Mouse (Mus musculus) myocyte (in vitro differentiated cells): ENCODE data around the gene Znrf1. TPM values are rescaled to one million over a fixed set of nuclear protein-coding genes. Genes with fewer than 3 reads are reported as not detected.

ENCODE experiments used
- H3K27me3 ChIP-seq: one replicate; pipeline ENCODE4 v1.6.1; 2011; ENCODE audit not compliant: control insufficient read depth, insufficient read depth, insufficient read length
- H3K36me3 ChIP-seq: one replicate; pipeline ENCODE4 v1.6.1; 2011; ENCODE audit not compliant: control insufficient read depth, insufficient read depth
- H3K4me2 ChIP-seq: one replicate; pipeline ENCODE4 v1.6.1; 2011; ENCODE audit warnings: low read depth, control low read depth
- H3K4me3 ChIP-seq: one replicate; pipeline ENCODE4 v1.5.1; 2011; ENCODE audit warnings: mild to moderate bottlenecking, control low read depth, moderate library complexity
- H3K79me2 ChIP-seq: one replicate; pipeline ENCODE4 v1.6.1; 2011; ENCODE audit not compliant: control insufficient read depth, insufficient read depth
- H3ac ChIP-seq: one replicate; pipeline ENCODE4 v1.6.1; 2011; ENCODE audit not compliant: control insufficient read depth, insufficient read length
- CEBPB ChIP-seq: IDR thresholded peaks from 2 replicates; pipeline ENCODE4 v1.6.1; 2011; ENCODE audit warnings: mild to moderate bottlenecking, moderate library complexity; ENCODE audit not compliant: poor library complexity, insufficient read depth, severe bottlenecking
- E2F4 ChIP-seq: IDR thresholded peaks from one replicate; pipeline ENCODE4 v1.6.1; 2011; ENCODE audit warnings: mild to moderate bottlenecking, control low read depth, moderate library complexity; ENCODE audit not compliant: insufficient read depth
- MAX ChIP-seq: IDR thresholded peaks from one replicate; pipeline ENCODE4 v1.6.1; 2011; ENCODE audit warnings: low read depth, mild to moderate bottlenecking, control low read depth
- MYOD1 ChIP-seq, 3 experiments: IDR thresholded peaks; one replicate each; pipeline ENCODE4 v1.6.1; 2011; ENCODE audit warnings: control low read depth in 2 of 3, low read depth in 2 of 3, mild to moderate bottlenecking in 2 of 3, moderate library complexity in 1 of 3; ENCODE audit not compliant: insufficient read length in 2 of 3, control insufficient read depth in 1 of 3
- MYOG ChIP-seq, 3 experiments: IDR thresholded peaks; one replicate each; pipeline ENCODE4 v1.6.1; 2011; ENCODE audit warnings: control low read depth in 2 of 3, low read depth in 2 of 3, mild to moderate bottlenecking in 2 of 3; ENCODE audit not compliant: insufficient read length in 2 of 3, control insufficient read depth in 1 of 3, insufficient read depth in 1 of 3
- POLR2A ChIP-seq: IDR thresholded peaks from one replicate; pipeline ENCODE4 v1.6.1; 2011; ENCODE audit warnings: low read depth, mild to moderate bottlenecking, control low read depth, moderate library complexity; ENCODE audit not compliant: insufficient read length
- POLR2AphosphoS2 ChIP-seq: IDR thresholded peaks from one replicate; pipeline ENCODE4 v1.6.1; 2011; ENCODE audit warnings: low read depth, control low read depth; ENCODE audit not compliant: insufficient read length
- REST ChIP-seq: IDR thresholded peaks from one replicate; pipeline ENCODE4 v1.6.1; 2011; ENCODE audit warnings: mild to moderate bottlenecking, control low read depth, moderate library complexity; ENCODE audit not compliant: insufficient read depth, insufficient read length
- SRF ChIP-seq: IDR thresholded peaks from one replicate; pipeline ENCODE4 v1.6.1; 2011; ENCODE audit warnings: low read depth; ENCODE audit not compliant: control insufficient read depth, insufficient read length
- TCF12 ChIP-seq: IDR thresholded peaks from one replicate; pipeline ENCODE4 v1.6.1; 2011; ENCODE audit warnings: mild to moderate bottlenecking, control low read depth; ENCODE audit not compliant: poor library complexity, insufficient read depth, severe bottlenecking
- TCF3 ChIP-seq: IDR thresholded peaks from one replicate; pipeline ENCODE4 v1.6.1; 2011; ENCODE audit warnings: low read depth, control low read depth; ENCODE audit not compliant: insufficient read length
- USF1 ChIP-seq: IDR thresholded peaks from one replicate; pipeline ENCODE4 v1.6.1; 2011; ENCODE audit warnings: low read depth, mild to moderate bottlenecking, control low read depth, moderate library complexity
- polyA plus RNA-seq: library from polyadenylated mRNA; unstranded; fragments of >200 nt; fragmentation: generic; extraction: Trizol; gene quantifications from one replicate; pipeline ENCODE4 v1.2.1, GENCODE M21; 2012; ENCODE audit warnings: missing spikeins

Znrf1 gene
- polyA plus RNA-seq: 39.2 TPM

DNA sequence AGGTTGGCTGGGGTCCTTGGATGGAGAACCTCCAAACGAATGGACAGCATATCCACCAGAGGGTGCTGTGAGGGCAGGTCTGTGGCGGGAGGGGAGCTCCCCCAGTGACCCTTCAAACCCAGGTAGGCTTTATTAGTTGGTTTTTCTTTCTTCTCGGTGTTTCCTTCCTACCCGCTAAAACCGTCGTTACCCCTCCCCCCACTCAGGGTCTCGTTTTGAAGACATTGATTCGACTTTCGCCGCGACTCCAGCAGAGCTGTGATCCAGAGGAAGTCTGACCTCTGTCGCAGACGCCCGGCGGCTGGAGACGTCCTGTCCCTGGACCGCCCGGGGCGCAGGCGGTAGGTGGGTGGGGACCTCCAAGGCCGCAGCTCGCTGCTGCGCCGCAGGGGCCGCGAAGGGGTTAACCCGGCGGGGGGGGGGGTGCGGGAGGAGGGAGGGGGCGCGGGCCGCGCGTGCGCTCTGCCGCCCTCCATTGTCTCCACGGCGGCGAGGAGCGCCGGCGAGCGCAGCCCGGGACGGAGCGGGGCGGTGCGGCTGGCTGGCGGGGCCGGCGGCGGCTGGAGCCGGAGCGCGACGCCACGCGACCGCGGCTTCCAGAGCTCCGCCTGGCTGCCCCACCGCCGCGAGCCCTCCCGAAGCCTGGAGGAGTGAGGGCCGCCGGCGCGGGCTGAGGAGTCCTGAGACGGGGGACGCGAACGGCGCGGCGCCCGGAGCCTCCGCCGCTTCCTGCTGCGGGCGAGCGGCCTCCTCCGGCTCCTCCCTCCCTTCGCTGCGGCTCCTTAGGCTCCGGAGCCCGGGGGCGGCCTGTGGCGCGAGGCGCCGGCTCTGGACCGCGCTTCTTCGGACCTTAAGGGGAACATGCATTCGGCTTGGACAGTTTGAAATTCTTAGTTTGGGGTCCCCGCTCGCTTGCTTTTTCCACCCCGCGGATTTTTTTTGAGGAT is at the start of gene Znrf1:
TSS of gene Znrf1 (plus strand) at position 67 of the 947 bp plus-strand sequence.
- peak within 1 kb of the TSS; percentile 86 for H3K4me2 ChIP-seq
- H3K79me2 ChIP-seq: peaks cover 46% of the 10 kb centered on the region
- peak within 1 kb of the TSS; percentile 76 for H3K4me3 ChIP-seq
- no peaks in the 10 kb centered on the region for H3K36me3 ChIP-seq
- TF ChIP-seq SRF: no peak
- TF ChIP-seq REST: no peak
- TF ChIP-seq POLR2AphosphoS2: peak; percentile 73
- TF ChIP-seq TCF12: no peak
- no peak for TF ChIP-seq E2F4
- TF ChIP-seq USF1: no peak
- no peak for TF ChIP-seq TCF3
- peak; percentile 83 for TF ChIP-seq POLR2A
- TF ChIP-seq MAX: no peak
- TF ChIP-seq CEBPB: no peak
- peak in 1 of 3 experiments; percentile 33 for TF ChIP-seq MYOD1 (IDR thresholded peaks at IDR 0.05; ENCODE audit: control insufficient read depth in 1 of 3, insufficient read length in 2 of 3, low read depth in 2 of 3)
- no peak for TF ChIP-seq MYOG (IDR thresholded peaks at IDR 0.05; ENCODE audit: control insufficient read depth in 1 of 3, insufficient read depth in 1 of 3, insufficient read length in 2 of 3, low read depth in 2 of 3)
- H3ac ChIP-seq: peak within 1 kb of the TSS; percentile 42
- H3K27me3 ChIP-seq: no peaks in the 10 kb centered on the region

DNA sequence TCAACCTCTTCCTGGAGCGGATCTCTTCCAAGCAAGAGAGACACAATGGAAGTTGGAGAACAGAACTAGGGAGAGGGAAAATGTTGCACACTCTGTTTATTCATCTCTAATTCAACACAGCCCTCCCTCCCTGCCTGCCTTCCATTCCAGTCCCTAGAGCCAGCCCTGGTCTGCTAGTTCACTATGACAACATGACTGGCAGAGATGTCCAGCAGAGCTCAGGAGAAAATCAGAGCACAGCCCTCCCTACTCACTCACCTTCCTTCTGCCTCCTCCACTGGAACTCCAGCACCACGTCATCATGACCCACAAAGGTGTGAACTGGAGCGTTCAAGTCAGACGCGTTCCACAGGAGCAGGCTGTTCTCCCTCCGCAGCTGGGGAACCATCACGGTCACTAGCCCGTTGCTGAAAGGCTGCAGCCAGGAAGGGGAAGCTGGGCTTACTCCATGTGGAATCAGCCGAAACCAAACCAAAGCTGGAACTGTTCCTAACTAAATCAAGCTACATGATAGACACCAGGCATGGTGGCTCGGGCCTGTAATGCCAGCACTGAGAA is 45.8 kb upstream of the Znrf1 start:
- Histone ChIP-seq H3K36me3 (peaks cover 27% of the 10 kb centered on the region), H3K27me3 (no peaks in the 10 kb centered on the region), H3K4me2 (no peak overlapping the region), H3K4me3 (no peak overlapping the region), H3K79me2 (no peaks in the 10 kb centered on the region), H3ac (no peak overlapping the region)
- TF ChIP-seq USF1: no peak
- no peak for TF ChIP-seq SRF
- no peak for TF ChIP-seq TCF12
- no peak for TF ChIP-seq MYOD1 (IDR thresholded peaks at IDR 0.05; ENCODE audit: control insufficient read depth in 1 of 3, insufficient read length in 2 of 3, low read depth in 2 of 3)
- no peak for TF ChIP-seq POLR2AphosphoS2
- TF ChIP-seq MAX: no peak
- no peak for TF ChIP-seq E2F4

DNA sequence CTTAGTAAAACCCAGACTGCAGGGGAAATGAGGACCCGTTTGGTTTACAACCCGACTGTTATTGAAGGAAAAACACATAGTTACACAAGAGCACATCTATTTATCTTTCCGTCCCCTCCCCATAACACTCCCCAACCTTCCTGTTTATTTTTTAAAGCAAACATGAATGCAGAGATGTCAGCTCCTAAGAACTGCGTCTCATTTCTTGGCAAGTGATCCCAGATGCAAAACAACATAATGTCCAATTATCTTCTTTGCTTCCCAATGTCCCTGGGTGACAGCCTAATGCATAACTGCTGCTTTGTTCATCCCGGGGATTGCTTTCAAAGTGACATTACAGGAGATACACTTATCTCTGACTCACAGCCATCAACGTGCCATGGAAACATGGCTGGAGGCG is 44.7 kb upstream of the Znrf1 start:
- no peak overlapping the region for H3K4me2 ChIP-seq
- no peaks in the 10 kb centered on the region for H3K27me3 ChIP-seq
- peaks cover 22% of the 10 kb centered on the region for H3K36me3 ChIP-seq
- no peak overlapping the region for H3K4me3 ChIP-seq
- TF ChIP-seq MAX (no peak), TCF3 (no peak), MYOD1 (IDR thresholded peaks at IDR 0.05; ENCODE audit: control insufficient read depth in 1 of 3, insufficient read length in 2 of 3, low read depth in 2 of 3) (no peak), POLR2AphosphoS2 (no peak), MYOG (IDR thresholded peaks at IDR 0.05; ENCODE audit: control insufficient read depth in 1 of 3, insufficient read depth in 1 of 3, insufficient read length in 2 of 3, low read depth in 2 of 3) (no peak), E2F4 (no peak), SRF (no peak), USF1 (no peak), TCF12 (no peak), REST (no peak)
- no peak overlapping the region for H3ac ChIP-seq
- H3K79me2 ChIP-seq: no peaks in the 10 kb centered on the region

DNA sequence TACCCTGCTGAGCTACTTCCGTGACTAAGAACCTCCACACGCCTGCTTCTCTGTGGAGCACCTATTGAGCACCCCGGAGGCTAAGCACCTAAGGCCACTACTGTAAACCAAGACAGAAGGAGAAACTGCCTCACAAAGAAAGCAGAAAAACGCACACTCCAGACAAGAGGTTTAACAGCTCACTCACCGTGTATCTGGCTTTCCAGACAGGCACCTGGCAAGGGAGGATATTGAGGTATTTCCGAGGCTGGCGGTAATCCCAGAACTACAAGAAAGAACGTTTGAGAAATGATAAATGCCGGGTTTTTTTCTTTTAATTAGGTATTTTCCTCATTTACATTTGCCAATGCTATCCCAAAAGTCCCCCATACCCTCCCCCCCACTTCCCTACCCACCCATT is 43.4 kb upstream of the Znrf1 start:
- Histone ChIP-seq H3ac (no peak overlapping the region), H3K4me2 (no peak overlapping the region), H3K27me3 (no peaks in the 10 kb centered on the region), H3K79me2 (no peaks in the 10 kb centered on the region), H3K36me3 (peaks cover 19% of the 10 kb centered on the region), H3K4me3 (no peak overlapping the region)
- TF ChIP-seq MYOD1 (IDR thresholded peaks at IDR 0.05; ENCODE audit: control insufficient read depth in 1 of 3, insufficient read length in 2 of 3, low read depth in 2 of 3) (no peak), USF1 (no peak), MYOG (IDR thresholded peaks at IDR 0.05; ENCODE audit: control insufficient read depth in 1 of 3, insufficient read depth in 1 of 3, insufficient read length in 2 of 3, low read depth in 2 of 3) (no peak), MAX (no peak), CEBPB (no peak), E2F4 (no peak), POLR2AphosphoS2 (no peak), REST (no peak), TCF3 (no peak)
